Mouse (Mus musculus) 3T3-L1 (cell line): ENCODE data around the gene C1ql2.

ENCODE experiments used
- DNase-seq: peaks from one replicate; pipeline ENCODE4 v3.0.0-alpha.2; 2015; ENCODE audit warnings: low read depth, low spot score

C1ql2 gene

DNA sequence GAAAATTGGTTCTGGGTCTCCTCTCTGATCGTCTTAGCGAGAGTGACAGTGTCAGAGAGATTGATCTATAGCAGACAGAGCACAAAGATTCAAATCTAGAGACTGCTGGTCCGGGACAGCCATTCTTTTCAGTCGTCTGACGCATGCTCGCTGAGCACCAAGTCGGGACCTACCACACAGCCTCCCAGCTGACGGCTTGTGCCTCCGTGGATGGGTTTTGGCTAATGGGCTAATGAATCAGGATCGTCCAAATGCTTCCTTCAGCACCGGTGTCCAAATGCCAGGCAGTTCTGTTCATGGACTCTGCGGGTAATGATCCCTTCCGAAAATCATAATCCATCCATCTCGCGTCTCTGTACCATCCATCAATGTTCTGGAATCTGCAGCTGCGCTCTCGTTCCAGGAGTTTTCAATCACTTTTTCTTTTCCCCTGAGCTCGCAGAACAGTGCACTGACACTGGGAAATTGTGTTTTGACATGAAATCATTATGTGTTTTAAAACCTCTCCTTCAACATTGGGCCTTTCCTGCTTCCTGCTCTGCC is 44.7 kb downstream of the C1ql2 start:
- no peak for DNase-seq

- no peak for DNase-seq
Measured at GRCm38 (mm10) chr1:120389734-120390133, 49.4 kb downstream of the C1ql2 start.

GRCm38 (mm10) chr1:120390336-120390735 is 50.0 kb downstream of the C1ql2 start:
- peak; percentile 59 for DNase-seq
